Mouse (Mus musculus) adipose tissue, adult 10 weeks (tissue): Measurements from ENCODE around the gene Hip1. TPM values are rescaled to one million over a fixed set of nuclear protein-coding genes. Genes with fewer than 3 reads are reported as not detected.

ENCODE experiments used
- polyA plus RNA-seq: library from polyadenylated mRNA; stranded (reverse); fragments of 350-450 nt; fragmentation: Illumina TruSeq; extraction: RNeasy Lipid Tissue Mini Kit (QIAGEN cat#74804); gene quantifications from one replicate; pipeline ENCODE4 v1.2.3, GENCODE M21; 2014; ENCODE audit warnings: low read depth, low replicate concordance

Gene Hip1
- 24.9 TPM for polyA plus RNA-seq

DNA sequence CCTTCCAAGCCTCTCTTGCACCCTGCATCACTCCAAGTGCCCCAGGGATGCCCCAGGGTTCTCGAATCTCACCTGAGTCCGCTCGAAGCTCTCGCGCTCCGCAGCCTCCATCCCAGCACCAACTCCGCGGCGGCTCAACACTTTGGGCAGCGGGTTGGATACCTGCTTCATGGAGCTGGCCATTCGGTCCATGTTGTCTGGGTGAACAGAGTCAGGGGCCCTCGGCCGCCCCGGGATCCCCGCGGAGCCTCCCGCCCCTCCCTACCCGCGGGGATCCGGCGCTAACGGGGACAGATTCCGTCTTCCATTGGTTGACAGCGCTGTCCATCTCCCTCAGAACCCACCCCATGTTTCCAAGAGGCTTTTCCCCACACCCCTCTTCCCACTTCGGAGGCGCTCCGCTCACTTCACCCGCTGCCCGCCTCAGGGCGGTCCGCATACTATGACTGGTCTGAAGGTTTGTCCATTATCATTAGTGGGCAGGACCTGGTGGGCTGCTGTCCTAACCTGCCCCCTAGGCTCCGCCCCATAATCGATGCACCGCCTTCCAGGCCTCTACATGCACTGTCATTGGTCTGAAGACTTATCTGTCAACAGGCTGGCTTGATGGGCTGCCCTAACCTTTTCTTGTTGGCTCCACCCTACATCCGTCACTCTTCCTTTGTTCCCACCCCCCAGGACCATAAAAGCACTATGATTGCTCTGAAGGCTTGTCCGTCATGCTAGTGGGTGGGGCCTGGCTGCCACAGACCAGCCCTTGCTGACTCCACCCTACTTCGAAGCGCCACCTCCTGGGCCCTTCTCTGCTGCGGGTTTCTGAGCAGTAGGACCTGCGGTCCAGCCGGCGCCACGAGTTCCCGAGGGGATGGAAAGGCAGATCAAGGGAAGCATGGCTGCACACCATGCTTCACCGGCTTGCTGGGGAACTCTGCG is at the start of gene Hip1:
Hip1 (minus strand) TSS at position 256 of the 933 bp plus-strand sequence.

GRCm38 (mm10) chr5:135573006-135573405 is 28.1 kb upstream of the Hip1 start, which contains the start of gene Ccl24:
Gene Ccl24 (minus strand): TSS chr5:135573049.

GRCm38 (mm10) chr5:135563469-135563868 is 18.5 kb upstream of the Hip1 start, which contains the start of gene Ccl26:
Gene Ccl26 (minus strand): TSS chr5:135563569.

DNA sequence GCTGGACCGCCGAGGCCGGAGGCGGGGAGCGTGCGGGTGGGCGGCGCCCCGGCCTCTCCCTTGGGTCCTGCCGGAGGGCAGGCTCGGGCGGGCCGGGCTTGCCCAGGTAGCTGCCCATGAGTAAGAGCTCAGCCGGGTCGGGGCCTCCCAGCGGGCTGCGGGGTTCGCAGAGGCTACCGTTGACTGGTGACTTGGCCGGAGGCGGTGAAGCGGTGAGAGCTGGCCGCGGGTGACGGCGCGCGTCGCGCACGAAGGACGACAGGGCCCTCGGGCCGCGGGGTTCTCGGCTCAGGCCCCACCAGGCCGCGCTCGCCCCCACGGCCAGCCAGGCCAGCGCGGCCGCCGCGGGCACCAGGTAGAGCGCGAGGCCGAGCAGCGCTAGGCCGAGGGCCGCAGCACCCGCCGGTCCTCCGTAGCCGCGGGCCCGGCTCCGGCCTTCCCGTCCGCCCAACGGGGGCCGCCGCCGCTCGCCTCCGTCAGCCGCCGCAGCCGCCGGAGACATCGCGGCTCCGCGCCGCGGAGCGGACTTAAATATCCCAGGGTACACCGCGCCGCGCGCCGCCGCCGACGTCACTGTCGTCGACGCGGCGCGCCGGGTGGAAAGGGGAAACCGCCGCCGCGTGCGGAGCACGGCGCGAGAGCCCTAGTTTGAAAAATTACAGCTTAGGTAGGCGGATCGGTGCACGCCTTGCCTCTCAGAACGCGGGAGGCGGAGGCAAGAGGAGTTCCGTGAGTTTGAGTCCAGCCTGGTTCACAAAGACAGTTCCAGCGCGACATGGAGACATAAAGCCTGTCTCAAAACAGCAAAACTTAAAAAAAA is 150.7 kb downstream of the Hip1 start, which contains the start of gene Pom121:
Pom121 (minus strand) TSS at position 543 of the 820 bp plus-strand sequence.

GRCm38 (mm10) chr5:135369787-135370654 is 174.9 kb downstream of the Hip1 start, which contains the start of gene Nsun5:
Gene Nsun5 (plus strand): TSS chr5:135369953.

Other genes with a start within 250 kb of the Hip1 start
- 1.2 TPM for gene Fkbp6, start 195.1 kb downstream of the Hip1 start, polyA plus RNA-seq
- not detected for gene Trim50, start 191.8 kb downstream of the Hip1 start, polyA plus RNA-seq
- gene Nsun5, start 175.2 kb downstream of the Hip1 start, polyA plus RNA-seq: 15.6 TPM
- 15.4 TPM for gene Pom121, start 150.6 kb downstream of the Hip1 start, polyA plus RNA-seq
- not detected for gene Ccl26, start 18.4 kb upstream of the Hip1 start, polyA plus RNA-seq
- 15.2 TPM for gene Ccl24, start 27.9 kb upstream of the Hip1 start, polyA plus RNA-seq
- 32.3 TPM for gene Rhbdd2, start 87.5 kb upstream of the Hip1 start, polyA plus RNA-seq
- gene Por, start 124.9 kb upstream of the Hip1 start, polyA plus RNA-seq: 150 TPM
- gene Tmem120a, start 199.3 kb upstream of the Hip1 start, polyA plus RNA-seq: 92.4 TPM
- gene Styxl1, start 233.3 kb upstream of the Hip1 start, polyA plus RNA-seq: 3.8 TPM
- 245 TPM for gene Mdh2, start 233.4 kb upstream of the Hip1 start, polyA plus RNA-seq